Mouse (Mus musculus): ENCODE measurements at regions not wholly inside any gene's neighbourhood (a gene's known extent, or its start where the extent isn't known, plus 50 kb on each side); places are given as distances from the start of the nearest gene placed in this dataset.

GRCm38 (mm10) chr11:111282283-111282682, 216.3 kb downstream of the Kcnj2 start:
- Histone ChIP-seq H3K9ac (replicated peaks) (no peak overlapping the region), H3K4me3 (replicated peaks) (no peak overlapping the region), H3K27me3 (no peaks in the 10 kb centered on the region), H3K27ac (no peak overlapping the region), H3K9me3 (no peaks in the 10 kb centered on the region), H3K36me3 (no peaks in the 10 kb centered on the region), H3K4me2 (replicated peaks) (no peak overlapping the region), H3K4me1 (replicated peaks) (peaks cover 6% of the 10 kb centered on the region; the same call in 1 of the 2 replicates)
- no peak for ATAC-seq
- WGBS: 76% methylated on average over 2 of the region's 2 CpGs

- Histone ChIP-seq H3K4me1 (replicated peaks) (no peaks in the 10 kb centered on the region), H3K4me2 (replicated peaks) (no peak overlapping the region), H3K9ac (replicated peaks) (no peak overlapping the region), H3K9me3 (peaks cover 9% of the 10 kb centered on the region; the same call in 1 of the 2 replicates), H3K36me3 (no peaks in the 10 kb centered on the region), H3K27me3 (no peaks in the 10 kb centered on the region), H3K4me3 (replicated peaks) (no peak overlapping the region), H3K27ac (no peak overlapping the region)
- ATAC-seq: no peak
Observed at GRCm38 (mm10) chr11:111290537-111290936, 224.6 kb downstream of the Kcnj2 start.

GRCm38 (mm10) chr11:111296309-111296721, 230.4 kb downstream of the Kcnj2 start:
- peak overlapping the region; percentile 18; the same call in 1 of the 2 replicates for H3K4me3 ChIP-seq (replicated peaks)
- ATAC-seq: peak; percentile 85
- H3K9me3 ChIP-seq: peaks cover 9% of the 10 kb centered on the region; the same call in 1 of the 2 replicates
- 14% methylated on average over 9 of the region's 9 CpGs for WGBS
- H3K9ac ChIP-seq (replicated peaks): no peak overlapping the region
- H3K4me2 ChIP-seq (replicated peaks): peak overlapping the region; percentile 46
- peaks cover 8% of the 10 kb centered on the region for H3K4me1 ChIP-seq (replicated peaks)
- no peaks in the 10 kb centered on the region for H3K27me3 ChIP-seq
- H3K36me3 ChIP-seq: no peaks in the 10 kb centered on the region
- H3K27ac ChIP-seq: 0 out of 2 replicates have a peak overlapping the region, but pooled peaks have one; percentile 14

- ATAC-seq: no peak
- Histone ChIP-seq H3K4me2 (replicated peaks) (no peak overlapping the region), H3K9me3 (no peaks in the 10 kb centered on the region), H3K9ac (replicated peaks) (no peak overlapping the region), H3K4me3 (replicated peaks) (no peak overlapping the region), H3K4me1 (replicated peaks) (peaks cover 5% of the 10 kb centered on the region; the same call in 1 of the 2 replicates), H3K36me3 (no peaks in the 10 kb centered on the region), H3K27ac (no peak overlapping the region), H3K27me3 (no peaks in the 10 kb centered on the region)
- 67% methylated on average over 3 of the region's 3 CpGs for WGBS
Observed at GRCm38 (mm10) chr11:111312802-111313201, 246.8 kb downstream of the Kcnj2 start.

GRCm38 (mm10) chr11:111313566-111313965, 247.6 kb downstream of the Kcnj2 start:
- 89% methylated on average over 3 of the region's 3 CpGs for WGBS
- H3K36me3 ChIP-seq: no peaks in the 10 kb centered on the region
- no peak for ATAC-seq

GRCm38 (mm10) chr11:111321576-111321975, 255.6 kb downstream of the Kcnj2 start:
- no peaks in the 10 kb centered on the region for H3K36me3 ChIP-seq
- no peak overlapping the region for H3K27ac ChIP-seq
- H3K4me3 ChIP-seq (replicated peaks): no peak overlapping the region
- H3K4me1 ChIP-seq (replicated peaks): peaks cover 5% of the 10 kb centered on the region; the same call in 1 of the 2 replicates
- no peak for ATAC-seq
- no peaks in the 10 kb centered on the region for H3K9me3 ChIP-seq
- H3K27me3 ChIP-seq: no peaks in the 10 kb centered on the region
- 71% methylated on average over 5 of the region's 5 CpGs for WGBS
- H3K4me2 ChIP-seq (replicated peaks): no peak overlapping the region
- no peak overlapping the region for H3K9ac ChIP-seq (replicated peaks)

More at GRCm38 (mm10) chr11:111313566-111313965, 247.6 kb downstream of the Kcnj2 start:
- no peak overlapping the region for H3K4me3 ChIP-seq (replicated peaks)
- H3K27me3 ChIP-seq: no peaks in the 10 kb centered on the region
- H3K27ac ChIP-seq: no peak overlapping the region
- H3K4me2 ChIP-seq (replicated peaks): no peak overlapping the region
- no peaks in the 10 kb centered on the region for H3K9me3 ChIP-seq
- peaks cover 5% of the 10 kb centered on the region; the same call in 1 of the 2 replicates for H3K4me1 ChIP-seq (replicated peaks)
- no peak overlapping the region for H3K9ac ChIP-seq (replicated peaks)

- Histone ChIP-seq H3K4me3 (replicated peaks) (no peak overlapping the region), H3K4me2 (replicated peaks) (no peak overlapping the region), H3K36me3 (no peaks in the 10 kb centered on the region), H3K27me3 (no peaks in the 10 kb centered on the region), H3K9me3 (no peaks in the 10 kb centered on the region), H3K9ac (replicated peaks) (no peak overlapping the region), H3K27ac (no peak overlapping the region), H3K4me1 (replicated peaks) (no peaks in the 10 kb centered on the region)
- WGBS: 80% methylated on average over 5 of the region's 5 CpGs
- no peak for ATAC-seq
Observed at GRCm38 (mm10) chr11:111324453-111325010, 258.6 kb downstream of the Kcnj2 start.

- Histone ChIP-seq H3K36me3 (no peaks in the 10 kb centered on the region), H3K9me3 (no peaks in the 10 kb centered on the region), H3K27me3 (peaks cover 4% of the 10 kb centered on the region; the same call in 1 of the 2 replicates), H3K9ac (replicated peaks) (no peak overlapping the region), H3K27ac (no peak overlapping the region), H3K4me1 (replicated peaks) (no peaks in the 10 kb centered on the region), H3K4me2 (replicated peaks) (no peak overlapping the region), H3K4me3 (replicated peaks) (no peak overlapping the region)
- WGBS: 85% methylated on average over 3 of the region's 3 CpGs
- no peak for ATAC-seq
Observed at GRCm38 (mm10) chr11:111326915-111327314, 261.0 kb downstream of the Kcnj2 start.

- ATAC-seq: no peak
- Histone ChIP-seq H3K4me3 (replicated peaks) (no peak overlapping the region), H3K9me3 (no peaks in the 10 kb centered on the region), H3K9ac (replicated peaks) (no peak overlapping the region), H3K4me1 (replicated peaks) (no peaks in the 10 kb centered on the region), H3K4me2 (replicated peaks) (no peak overlapping the region), H3K27me3 (peaks cover 4% of the 10 kb centered on the region; the same call in 1 of the 2 replicates), H3K36me3 (no peaks in the 10 kb centered on the region), H3K27ac (no peak overlapping the region)
- 54% methylated on average over 1 of the region's 1 CpGs for WGBS
Observed at GRCm38 (mm10) chr11:111328258-111328657, 262.3 kb downstream of the Kcnj2 start.

- Histone ChIP-seq H3K9me3 (no peaks in the 10 kb centered on the region), H3K36me3 (no peaks in the 10 kb centered on the region), H3K4me2 (replicated peaks) (no peak overlapping the region), H3K27ac (no peak overlapping the region), H3K9ac (replicated peaks) (no peak overlapping the region), H3K4me1 (replicated peaks) (no peaks in the 10 kb centered on the region), H3K4me3 (replicated peaks) (no peak overlapping the region), H3K27me3 (peaks cover 4% of the 10 kb centered on the region; the same call in 1 of the 2 replicates)
- no peak for ATAC-seq
Observed at GRCm38 (mm10) chr11:111331592-111331991, 265.6 kb downstream of the Kcnj2 start.

GRCm38 (mm10) chr11:111333021-111333420, 267.1 kb downstream of the Kcnj2 start:
- Histone ChIP-seq H3K9ac (replicated peaks) (no peak overlapping the region), H3K9me3 (no peaks in the 10 kb centered on the region), H3K4me3 (replicated peaks) (no peak overlapping the region), H3K4me1 (replicated peaks) (no peaks in the 10 kb centered on the region), H3K27ac (no peak overlapping the region), H3K36me3 (no peaks in the 10 kb centered on the region), H3K27me3 (peaks cover 4% of the 10 kb centered on the region; the same call in 1 of the 2 replicates), H3K4me2 (replicated peaks) (no peak overlapping the region)
- no peak for ATAC-seq
- WGBS: 77% methylated on average over 3 of the region's 3 CpGs

GRCm38 (mm10) chr11:111347562-111347961, 281.6 kb downstream of the Kcnj2 start:
- H3K36me3 ChIP-seq: no peaks in the 10 kb centered on the region
- H3K27me3 ChIP-seq: no peaks in the 10 kb centered on the region
- H3K4me2 ChIP-seq (replicated peaks): no peak overlapping the region
- H3K4me1 ChIP-seq (replicated peaks): no peaks in the 10 kb centered on the region
- H3K9me3 ChIP-seq: no peaks in the 10 kb centered on the region
- ATAC-seq: no peak
- H3K9ac ChIP-seq (replicated peaks): no peak overlapping the region
- no peak overlapping the region for H3K4me3 ChIP-seq (replicated peaks)
- 7% methylated on average over 1 of the region's 1 CpGs for WGBS
- no peak overlapping the region for H3K27ac ChIP-seq

- no peak for ATAC-seq
- Histone ChIP-seq H3K9me3 (no peaks in the 10 kb centered on the region), H3K36me3 (no peaks in the 10 kb centered on the region), H3K4me1 (replicated peaks) (no peaks in the 10 kb centered on the region), H3K4me3 (replicated peaks) (no peak overlapping the region), H3K27me3 (no peaks in the 10 kb centered on the region), H3K9ac (replicated peaks) (no peak overlapping the region), H3K27ac (no peak overlapping the region), H3K4me2 (replicated peaks) (no peak overlapping the region)
- WGBS: 94% methylated on average over 4 of the region's 4 CpGs
Observed at GRCm38 (mm10) chr11:111350028-111350427, 284.1 kb downstream of the Kcnj2 start.

Data from midbrain, embryonic 13.5 days (tissue).